Mouse (Mus musculus): ENCODE measurements around the gene Mrm1. TPM values are rescaled to one million over a fixed set of nuclear protein-coding genes. Genes with fewer than 3 reads are reported as not detected.

Gene Mrm1
- 18.9 and 19.4 TPM in 2 replicates for polyA plus RNA-seq (2012; rRNA removed)

- peak; percentile 91 to 96 for DNase-seq (ENCODE audit: low read depth in 1 of 2, low spot score in 2 of 2)
- peak within 1 kb of the TSS; percentile 83 for H3K4me3 ChIP-seq (ENCODE audit: extremely low read depth, insufficient read depth, insufficient read length)
- H3K27me3 ChIP-seq (ENCODE audit: control insufficient read depth, insufficient read depth, low read length) = no peaks in the 10 kb centered on the region
- H3K4me1 ChIP-seq (ENCODE audit: control insufficient read depth, insufficient read depth, insufficient read length) = peaks cover 3% of the 10 kb centered on the region; the same call in 1 of the 2 replicates
- TF ChIP-seq CTCF (IDR thresholded peaks at IDR 0.05; ENCODE audit: extremely low read depth, insufficient read depth, insufficient read length, insufficient replicate concordance) (peak; percentile 84), POLR2A (IDR thresholded peaks at IDR 0.05; ENCODE audit: low read depth, low read length) (peak; percentile 78)
- H3K27ac ChIP-seq (ENCODE audit: insufficient read depth, low read length) = peak within 1 kb of the TSS; percentile 83
- H3K36me3 ChIP-seq (ENCODE audit: control insufficient read depth, insufficient read depth, low read length) = peaks cover 6% of the 10 kb centered on the region
- under 1% methylated on average over 55 of the region's 55 CpGs for WGBS
Observed at GRCm38 (mm10) chr11:84818961-84819692, at the start of gene Mrm1. Gene Mrm1, minus strand, starts transcription at chr11:84819515.

GRCm38 (mm10) chr11:84868786-84869259 lies 49.5 kb upstream of the Mrm1 start:
- TF ChIP-seq CTCF (IDR thresholded peaks at IDR 0.05; ENCODE audit: extremely low read depth, insufficient read depth, insufficient read length, insufficient replicate concordance) (no peak), POLR2A (IDR thresholded peaks at IDR 0.05; ENCODE audit: low read depth, low read length) (no peak)
- Histone ChIP-seq H3K27ac (ENCODE audit: insufficient read depth, low read length) (peak overlapping the region; percentile 95), H3K4me1 (ENCODE audit: control insufficient read depth, insufficient read depth, insufficient read length) (peaks cover 7% of the 10 kb centered on the region; the same call in 1 of the 2 replicates), H3K4me3 (ENCODE audit: extremely low read depth, insufficient read depth, insufficient read length) (peak overlapping the region; percentile 81), H3K27me3 (ENCODE audit: control insufficient read depth, insufficient read depth, low read length) (no peaks in the 10 kb centered on the region), H3K36me3 (ENCODE audit: control insufficient read depth, insufficient read depth, low read length) (peaks cover 3% of the 10 kb centered on the region)
- DNase-seq (ENCODE audit: low read depth in 1 of 2, low spot score in 2 of 2) = peak in 1 of 2 experiments; percentile 5
- 2% methylated on average over 7 of the region's 7 CpGs for WGBS

- TF ChIP-seq CTCF (IDR thresholded peaks at IDR 0.05; ENCODE audit: extremely low read depth, insufficient read depth, insufficient read length, insufficient replicate concordance) (no peak), POLR2A (IDR thresholded peaks at IDR 0.05; ENCODE audit: low read depth, low read length) (no peak)
- peaks cover 7% of the 10 kb centered on the region; the same call in 1 of the 2 replicates for H3K4me1 ChIP-seq (ENCODE audit: control insufficient read depth, insufficient read depth, insufficient read length)
- peaks cover 4% of the 10 kb centered on the region for H3K36me3 ChIP-seq (ENCODE audit: control insufficient read depth, insufficient read depth, low read length)
- no peak overlapping the region for H3K27ac ChIP-seq (ENCODE audit: insufficient read depth, low read length)
- H3K27me3 ChIP-seq (ENCODE audit: control insufficient read depth, insufficient read depth, low read length) = no peaks in the 10 kb centered on the region
- 79% methylated on average over 2 of the region's 2 CpGs for WGBS
- no peak for DNase-seq (ENCODE audit: low read depth in 1 of 2, low spot score in 2 of 2)
- H3K4me3 ChIP-seq (ENCODE audit: extremely low read depth, insufficient read depth, insufficient read length) = no peak overlapping the region
Observed at GRCm38 (mm10) chr11:84867586-84867985, 48.3 kb upstream of the Mrm1 start.

- no peak for DNase-seq (ENCODE audit: low read depth in 1 of 2, low spot score in 2 of 2)
- peaks cover 11% of the 10 kb centered on the region for H3K36me3 ChIP-seq (ENCODE audit: control insufficient read depth, insufficient read depth, low read length)
- WGBS = 68% methylated on average over 2 of the region's 2 CpGs
Observed at GRCm38 (mm10) chr11:84865268-84865667, 46.0 kb upstream of the Mrm1 start.

GRCm38 (mm10) chr11:84855285-84855684 lies 36.0 kb upstream of the Mrm1 start:
- Histone ChIP-seq H3K4me1 (ENCODE audit: control insufficient read depth, insufficient read depth, insufficient read length) (no peaks in the 10 kb centered on the region), H3K27ac (ENCODE audit: insufficient read depth, low read length) (no peak overlapping the region), H3K27me3 (ENCODE audit: control insufficient read depth, insufficient read depth, low read length) (no peaks in the 10 kb centered on the region), H3K4me3 (ENCODE audit: extremely low read depth, insufficient read depth, insufficient read length) (no peak overlapping the region), H3K36me3 (ENCODE audit: control insufficient read depth, insufficient read depth, low read length) (peaks cover 17% of the 10 kb centered on the region)
- TF ChIP-seq POLR2A (IDR thresholded peaks at IDR 0.05; ENCODE audit: low read depth, low read length) (no peak), CTCF (IDR thresholded peaks at IDR 0.05; ENCODE audit: extremely low read depth, insufficient read depth, insufficient read length, insufficient replicate concordance) (no peak)
- no peak for DNase-seq (ENCODE audit: low read depth in 1 of 2, low spot score in 2 of 2)
- 95% methylated on average over 6 of the region's 6 CpGs for WGBS

More at GRCm38 (mm10) chr11:84865268-84865667, 46.0 kb upstream of the Mrm1 start:
- TF ChIP-seq POLR2A (IDR thresholded peaks at IDR 0.05; ENCODE audit: low read depth, low read length) (no peak), CTCF (IDR thresholded peaks at IDR 0.05; ENCODE audit: extremely low read depth, insufficient read depth, insufficient read length, insufficient replicate concordance) (no peak)
- Histone ChIP-seq H3K27me3 (ENCODE audit: control insufficient read depth, insufficient read depth, low read length) (no peaks in the 10 kb centered on the region), H3K4me1 (ENCODE audit: control insufficient read depth, insufficient read depth, insufficient read length) (peaks cover 5% of the 10 kb centered on the region; the same call in 1 of the 2 replicates), H3K4me3 (ENCODE audit: extremely low read depth, insufficient read depth, insufficient read length) (no peak overlapping the region), H3K27ac (ENCODE audit: insufficient read depth, low read length) (no peak overlapping the region)

- Histone ChIP-seq H3K4me3 (ENCODE audit: extremely low read depth, insufficient read depth, insufficient read length) (no peak overlapping the region), H3K27ac (ENCODE audit: insufficient read depth, low read length) (no peak overlapping the region), H3K36me3 (ENCODE audit: control insufficient read depth, insufficient read depth, low read length) (peaks cover 19% of the 10 kb centered on the region), H3K4me1 (ENCODE audit: control insufficient read depth, insufficient read depth, insufficient read length) (no peaks in the 10 kb centered on the region), H3K27me3 (ENCODE audit: control insufficient read depth, insufficient read depth, low read length) (no peaks in the 10 kb centered on the region)
- DNase-seq (ENCODE audit: low read depth in 1 of 2, low spot score in 2 of 2) = no peak
- WGBS = 82% methylated on average over 7 of the region's 7 CpGs
- TF ChIP-seq POLR2A (IDR thresholded peaks at IDR 0.05; ENCODE audit: low read depth, low read length) (no peak), CTCF (IDR thresholded peaks at IDR 0.05; ENCODE audit: extremely low read depth, insufficient read depth, insufficient read length, insufficient replicate concordance) (no peak)
Observed at GRCm38 (mm10) chr11:84847475-84848090, 28.3 kb upstream of the Mrm1 start.
